20 mouse cellular contexts compared by ENCODE assay signal in the genomic region with DNA sequence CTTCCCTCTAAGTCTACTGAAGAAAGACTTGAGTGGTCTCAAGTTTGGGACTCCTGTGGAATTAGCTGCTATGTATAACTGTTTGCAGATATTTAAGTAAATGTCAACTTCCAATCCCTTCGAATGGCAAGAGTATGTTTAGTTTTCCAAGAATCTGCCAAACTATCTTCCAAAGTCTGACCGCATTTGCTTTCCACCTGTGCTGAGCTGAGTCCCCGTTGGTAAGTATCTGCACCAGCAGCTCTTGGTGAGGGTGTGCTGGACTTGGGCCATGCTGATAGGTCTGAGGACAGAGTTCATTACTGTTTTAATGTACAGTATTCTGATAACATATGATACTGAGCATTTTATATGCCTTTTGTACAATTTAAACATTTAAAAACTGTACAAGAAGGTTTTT.
A peak's percentile ranks its signal among the peaks of the same experiment; 100 is the strongest.
DNase-seq lines count a peak whose midpoint lies in the region; ATAC-seq lines count a peak whose summit lies in the region.
"Had no signal": no experiment of that assay in that cellular context is flagged by ENCODE, and none has a peak within 500 bp of the region (broad histone marks: within the 10 kb centered on the region; RNA-seq: fewer than 3 reads in every experiment).

No protein-coding gene starts in this region.

- no peak overlapping the region for H3K4me2 ChIP-seq in midbrain, embryonic 16.5 days (ENCODE audit: low read length)
- no peak overlapping the region for H3K4me2 ChIP-seq in liver, embryonic 11.5 days

- peak overlapping the region; percentile 88; the same call in 1 of the 2 replicates for H3K27ac ChIP-seq in midbrain, embryonic 10.5 days (replicated peaks)
- H3K27ac ChIP-seq in midbrain, embryonic 16.5 days (ENCODE audit: low read length), result no peak overlapping the region
- peak overlapping the region; percentile 13; the same call in 1 of the 2 replicates for H3K27ac ChIP-seq in liver, embryonic 11.5 days (ENCODE audit: low read depth, low read length)
- H3K27ac ChIP-seq: hindbrain, embryonic 13.5 days; limb, embryonic 12.5 days; neural tube, embryonic 12.5 days had no signal

- ATAC-seq in midbrain, embryonic 16.5 days, result no peak
- ATAC-seq in liver, embryonic 11.5 days (replicated peaks; ENCODE audit: low FRiP score), result peak; percentile 78
- ATAC-seq in megakaryocyte progenitor cell, adult 5-6 weeks (replicated peaks; ENCODE audit: poor library complexity), result peak; percentile 62
- ATAC-seq in frontal cortex, adult (ENCODE audit: low TSS enrichment), result no peak
- ATAC-seq: activated CD4-positive, CD25-positive, alpha-beta regulatory T cell, adult 4 months; forebrain, embryonic 14.5 days; inflammation-experienced regulatory T-cells, adult 6 months had no signal

- H3K4me3 ChIP-seq in midbrain, embryonic 10.5 days, result no peak overlapping the region
- no peak overlapping the region for H3K4me3 ChIP-seq in midbrain, embryonic 16.5 days (ENCODE audit: low read depth, low read length)
- no peak overlapping the region for H3K4me3 ChIP-seq in liver, embryonic 11.5 days (ENCODE audit: low read depth, low read length)
- H3K4me3 ChIP-seq: hindbrain, embryonic 13.5 days; limb, embryonic 12.5 days; neural tube, embryonic 12.5 days had no signal

- no peaks in the 10 kb centered on the region for H3K36me3 ChIP-seq in midbrain, embryonic 10.5 days
- no peaks in the 10 kb centered on the region for H3K36me3 ChIP-seq in midbrain, embryonic 16.5 days (ENCODE audit: control insufficient read depth, insufficient read depth, low read length)
- no peaks in the 10 kb centered on the region for H3K36me3 ChIP-seq in liver, embryonic 11.5 days (ENCODE audit: control insufficient read depth, insufficient read depth, low read length)
- H3K36me3 ChIP-seq: hindbrain, embryonic 13.5 days; limb, embryonic 12.5 days; neural tube, embryonic 12.5 days had no signal

- H3K27me3 ChIP-seq in midbrain, embryonic 10.5 days (ENCODE audit: low read depth, poor library complexity, severe bottlenecking), result no peaks in the 10 kb centered on the region
- no peaks in the 10 kb centered on the region for H3K27me3 ChIP-seq in midbrain, embryonic 16.5 days (ENCODE audit: control insufficient read depth, insufficient read depth, low read depth, low read length)
- H3K27me3 ChIP-seq in liver, embryonic 11.5 days (replicated peaks; ENCODE audit: control insufficient read depth, insufficient read depth, low read length), result no peaks in the 10 kb centered on the region
- H3K27me3 ChIP-seq: hindbrain, embryonic 13.5 days; limb, embryonic 12.5 days; neural tube, embryonic 12.5 days had no signal

- no peaks in the 10 kb centered on the region for H3K9me3 ChIP-seq in midbrain, embryonic 10.5 days (replicated peaks)
- H3K9me3 ChIP-seq in midbrain, embryonic 16.5 days (replicated peaks; ENCODE audit: control insufficient read depth, low read length, poor library complexity, severe bottlenecking), result no peaks in the 10 kb centered on the region
- H3K9me3 ChIP-seq in liver, embryonic 11.5 days (ENCODE audit: control insufficient read depth, low read length), result no peaks in the 10 kb centered on the region
- H3K9me3 ChIP-seq: hindbrain, embryonic 13.5 days; limb, embryonic 12.5 days; neural tube, embryonic 12.5 days had no signal

- WGBS in midbrain, embryonic 10.5 days, result 71% methylated on average over 3 of the region's 3 CpGs
- 65% methylated on average over 3 of the region's 3 CpGs for WGBS in midbrain, embryonic 16.5 days
- WGBS in liver, embryonic 11.5 days, result 29% methylated on average over 3 of the region's 3 CpGs

- H3K9ac ChIP-seq in midbrain, embryonic 16.5 days (ENCODE audit: low read depth, low read length), result no peak overlapping the region
- H3K9ac ChIP-seq in liver, embryonic 11.5 days (ENCODE audit: low read depth, low read length), result no peak overlapping the region
- H3K9ac ChIP-seq: hindbrain, embryonic 13.5 days; limb, embryonic 12.5 days; neural tube, embryonic 12.5 days had no signal

- DNase-seq in embryo, embryonic 10 days (ENCODE audit: low spot score), result peak; percentile 5
- no peak for DNase-seq in embryo, embryonic 9.5 days (ENCODE audit: extremely low spot score)
- no peak for DNase-seq in midbrain, embryonic 10.5 days (ENCODE audit: low spot score)
- DNase-seq in liver, embryonic 11.5 days (ENCODE audit: low spot score), result no peak
- DNase-seq in gastrocnemius, adult 18-20 months (ENCODE audit: low spot score), result no peak
- DNase-seq: adrenal gland, postnatal 25 days; cerebellum, adult 11-12 months; cerebellum, postnatal 14 days; heart, postnatal 10 days; kidney, postnatal 36 days; lung, postnatal 14 days had no signal

- H3K4me1 ChIP-seq in midbrain, embryonic 10.5 days, result peaks cover 28% of the 10 kb centered on the region
- peaks cover 19% of the 10 kb centered on the region for H3K4me1 ChIP-seq in midbrain, embryonic 16.5 days (ENCODE audit: control insufficient read depth, insufficient read depth, low read length)
- peaks cover 16% of the 10 kb centered on the region for H3K4me1 ChIP-seq in liver, embryonic 11.5 days (replicated peaks; ENCODE audit: control insufficient read depth, insufficient read depth, low read length)

Comparison
In these comparisons a context has a peak if more than half of its experiments do, and no peak if none do; other contexts are left out.
1. ATAC-seq: peak in liver, embryonic 11.5 days (single experiment) and megakaryocyte progenitor cell, adult 5-6 weeks (single experiment); none in midbrain, embryonic 16.5 days (single experiment) and frontal cortex, adult (single experiment).